Mouse (Mus musculus) inflammation-experienced regulatory T-cells, adult 6 months (primary cell): ENCODE measurements around the gene Mcm8. TPM values are rescaled to one million over a fixed set of nuclear protein-coding genes. Genes with fewer than 3 reads are reported as not detected.

Experiments
- ATAC-seq: one replicate; pipeline ENCODE4 v1.8.0; 2017
- polyA plus RNA-seq, 3 experiments: library from polyadenylated mRNA; unstranded; fragments of 100-300 nt; shearing (Covaris generic); gene quantifications; one replicate each; pipeline ENCODE4 v1.2.1; 2017

Gene Mcm8
- polyA plus RNA-seq, 3 experiments from 2014 or later = 1.9 to 4.2 (median 2.1) TPM

GRCm38 (mm10) chr2:132873657-132874326 lies 57.9 kb downstream of the Mcm8 start:
- ATAC-seq = peak; percentile 94

DNA sequence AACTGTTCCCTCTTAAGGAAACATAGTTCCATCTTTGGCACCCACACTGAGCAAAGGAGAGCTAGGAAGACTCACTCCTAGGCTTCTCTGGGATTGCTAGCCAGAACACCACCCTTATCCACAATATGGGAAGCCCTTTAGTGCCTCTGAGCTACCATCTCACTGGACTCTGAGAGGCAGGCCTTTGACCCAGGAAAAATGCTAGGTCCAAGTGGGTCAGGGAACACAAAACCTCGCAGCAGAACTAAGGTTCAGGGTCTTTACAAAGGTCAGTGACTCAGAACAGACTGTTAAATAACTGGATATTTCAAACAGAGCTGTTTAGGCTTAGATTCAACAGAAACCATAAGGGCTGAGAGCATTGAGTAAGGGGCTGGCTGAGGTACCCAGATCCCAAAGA lies 61.0 kb downstream of the Mcm8 start:
- no peak for ATAC-seq

- peak; percentile 38 for ATAC-seq
Observed at GRCm38 (mm10) chr2:132879261-132880044, 63.5 kb downstream of the Mcm8 start.

DNA sequence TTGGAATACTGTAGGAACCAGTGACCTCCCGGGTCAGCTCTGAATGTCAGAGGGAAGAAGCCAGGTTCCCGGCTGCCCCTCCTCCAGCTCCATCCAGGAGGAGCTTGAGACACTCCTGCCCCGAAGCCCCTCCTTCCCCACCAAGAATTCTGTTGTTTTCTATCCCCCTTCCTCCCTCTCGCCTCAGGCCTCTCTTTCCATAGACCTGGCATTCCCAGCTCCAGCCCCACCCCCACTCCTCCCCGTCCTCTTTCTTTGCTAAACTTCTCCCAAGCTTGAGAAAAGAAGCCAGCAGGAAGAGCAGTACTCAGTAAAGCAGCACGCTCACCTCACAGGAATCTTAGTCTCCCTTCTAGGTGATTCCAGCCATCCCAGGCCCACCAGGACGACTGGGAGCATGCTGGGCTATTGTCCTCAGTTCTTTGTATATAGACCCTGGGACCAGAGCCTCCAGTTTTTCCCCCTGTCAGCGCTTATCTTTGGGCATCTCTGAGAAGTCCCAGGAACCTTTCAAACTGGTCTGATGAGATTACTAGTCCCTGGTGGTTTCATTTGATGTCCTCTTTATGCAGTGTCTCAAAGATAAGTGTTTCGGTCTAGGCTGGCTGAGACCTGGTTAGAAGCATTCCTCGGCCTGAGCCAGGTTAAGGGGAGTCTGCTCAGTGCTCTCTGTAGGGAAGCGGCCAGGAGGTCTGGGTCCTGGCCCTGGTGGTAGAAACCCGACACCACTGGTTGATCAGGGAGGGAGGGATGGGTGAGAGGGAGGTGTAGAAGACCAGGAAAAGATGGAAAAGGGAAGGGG lies 65.1 kb downstream of the Mcm8 start, which contains the start of gene Lrrn4:
Gene Lrrn4, minus strand, starts transcription at position 48 of the 802 bp plus-strand sequence.
- ATAC-seq = no peak

DNA sequence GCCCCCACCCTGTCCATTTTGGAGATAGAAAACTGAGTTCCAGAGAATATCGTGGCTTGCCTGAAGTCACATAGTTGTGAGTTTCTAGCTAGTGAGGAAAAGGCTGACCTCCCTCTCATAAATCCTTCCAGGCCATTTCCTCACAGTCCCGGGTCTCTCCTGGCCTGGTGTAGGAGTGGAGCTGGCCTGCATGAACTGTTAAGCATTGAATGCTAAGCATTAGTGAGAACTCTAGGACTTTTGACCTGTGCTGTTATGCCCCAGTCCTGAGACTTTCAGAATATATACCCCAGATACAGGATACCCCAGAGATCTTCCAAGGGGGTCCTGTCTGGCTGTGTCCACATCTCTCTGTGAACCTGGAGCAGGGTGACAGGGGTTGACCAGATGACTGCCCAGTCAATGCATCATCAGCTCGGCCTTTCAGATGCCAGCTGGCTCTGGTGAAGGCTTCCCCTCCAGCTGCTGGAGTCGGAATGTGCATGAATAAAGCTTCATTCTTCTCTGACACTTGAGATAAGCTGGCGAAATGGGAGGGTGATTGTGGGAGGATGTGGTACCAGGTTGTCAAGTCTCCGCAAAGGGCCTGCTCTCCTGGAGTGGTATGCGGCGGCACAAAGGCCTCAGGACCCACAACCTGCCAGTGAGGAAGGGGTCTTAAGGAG lies 68.5 kb downstream of the Mcm8 start:
- ATAC-seq = no peak

DNA sequence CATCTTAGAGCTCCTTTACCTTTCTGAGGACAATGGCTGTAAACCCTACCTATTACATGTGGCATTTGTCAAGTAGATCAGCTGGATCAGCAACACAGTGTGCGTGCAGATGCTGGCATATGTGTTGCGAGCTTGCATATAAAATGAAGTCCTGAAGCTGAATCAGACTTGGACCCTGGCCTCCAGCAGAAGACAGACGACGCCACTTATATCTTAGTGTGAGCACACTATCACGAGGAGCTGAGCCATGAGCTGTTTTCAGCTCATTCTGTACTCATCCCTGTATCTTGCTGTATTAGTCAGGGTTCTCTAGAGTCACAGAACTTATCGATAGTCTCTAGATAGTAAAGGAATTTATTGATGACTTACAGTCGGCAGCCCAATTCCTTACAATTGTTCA lies 69.4 kb downstream of the Mcm8 start:
- ATAC-seq = no peak

Other genes with a start within 250 kb of the Mcm8 start
- gene Gpcpd1, start 228.4 kb upstream of the Mcm8 start, polyA plus RNA-seq = 10 to 100 TPM; 53.3 to 61.3 (median 53.8) TPM
- gene Shld1, start 129.2 kb upstream of the Mcm8 start, polyA plus RNA-seq = 10 to 100 TPM; 14.9 to 43.3 (median 35.0) TPM
- under 1 TPM in 1 of 3 experiments, not detected in 2; 0.28 TPM for gene Chgb, start 34.9 kb upstream of the Mcm8 start, polyA plus RNA-seq
- gene Trmt6, start 86 bp upstream of the Mcm8 start, polyA plus RNA-seq = 10 to 100 TPM; 45.1 to 66.1 (median 45.9) TPM
- gene Crls1, start 30.5 kb downstream of the Mcm8 start, polyA plus RNA-seq = 1 to 10 TPM; 2.9 to 4.1 (median 3.6) TPM
- gene Lrrn4, start 64.8 kb downstream of the Mcm8 start, polyA plus RNA-seq = under 1 TPM; 0.44 to 0.62 (median 0.50) TPM
- gene Fermt1, start 129.8 kb downstream of the Mcm8 start, polyA plus RNA-seq = under 1 TPM in 1 of 3 experiments, not detected in 2; 0.11 TPM